Mouse (Mus musculus): ENCODE measurements around the gene Hic1.

Gene Hic1

DNA sequence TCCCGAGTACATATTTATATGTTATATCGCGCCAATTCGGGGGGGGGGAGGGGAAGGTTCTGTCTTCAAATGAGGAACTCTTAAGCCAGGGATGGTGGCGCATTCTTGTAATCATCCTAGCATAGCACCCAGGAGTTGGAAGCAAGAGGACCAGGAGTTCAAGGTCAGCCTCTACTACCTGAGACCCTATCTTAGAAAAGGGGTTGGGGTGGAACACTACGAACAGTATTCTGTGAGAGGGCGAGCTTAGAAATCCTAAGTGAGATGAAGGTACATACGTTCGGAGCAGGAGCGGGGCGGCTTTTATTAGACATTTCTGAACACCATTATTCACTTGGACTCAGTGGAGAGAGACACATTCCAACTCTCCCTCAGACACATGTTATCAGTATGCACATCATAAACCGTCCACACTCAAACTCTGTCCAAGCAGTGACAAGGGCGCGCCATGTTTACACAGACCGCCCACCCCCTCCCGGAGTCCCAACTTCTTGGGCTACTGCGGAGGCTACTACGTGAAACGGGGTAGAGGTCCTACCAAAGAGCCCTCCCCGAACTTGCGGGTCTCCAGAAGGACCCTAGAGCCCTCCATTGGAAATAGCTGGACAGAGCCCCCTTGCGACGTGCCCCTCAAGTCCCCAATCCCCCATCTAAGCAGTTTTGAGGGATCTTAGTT is at the start of gene Hic1:
Gene Hic1, minus strand, starts transcription at position 115 of the 676 bp plus-strand sequence.
- no peak for DNase-seq

DNA sequence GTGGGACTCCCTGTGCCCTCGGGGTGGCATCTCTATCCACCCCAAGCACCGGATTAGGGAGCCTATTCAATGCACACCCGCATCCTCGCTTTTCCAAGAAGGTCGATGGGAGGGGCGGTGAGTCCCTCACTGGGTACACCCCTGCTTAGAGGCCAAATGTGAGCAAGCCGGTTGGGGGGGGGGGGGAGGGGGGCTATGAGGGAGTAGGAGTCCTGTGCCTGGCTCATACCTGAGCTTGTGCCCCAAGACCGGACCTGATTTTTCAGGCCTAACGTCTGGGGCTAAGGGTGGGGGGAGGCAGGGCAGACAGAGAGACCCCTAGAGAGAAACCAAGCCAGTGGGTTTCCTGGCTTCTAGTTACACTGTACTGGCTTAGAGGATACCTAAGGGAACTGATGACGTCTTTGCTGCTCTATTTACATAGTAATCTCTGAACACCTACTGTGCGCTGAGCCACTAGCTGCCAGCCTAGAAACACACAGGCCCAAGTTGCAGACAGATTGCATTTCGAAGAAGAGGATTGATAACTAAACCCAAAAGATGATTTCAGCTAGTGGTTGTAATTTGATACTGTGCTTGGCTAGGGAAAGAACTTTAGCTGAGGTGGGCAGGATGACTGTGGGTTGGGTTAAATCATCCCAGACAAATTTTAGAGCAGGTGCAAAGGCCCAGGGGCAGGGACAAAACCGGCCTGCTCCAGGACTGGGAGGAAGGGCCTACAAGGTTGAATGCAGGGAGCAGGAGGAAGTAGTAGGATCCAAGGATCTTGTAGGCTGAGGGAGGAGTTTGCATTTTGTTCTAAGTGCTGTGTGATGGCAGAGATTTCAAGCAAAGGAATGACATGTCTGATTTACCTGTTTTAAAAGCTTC is 45.0 kb upstream of the Hic1 start:
- no peak for DNase-seq

DNA sequence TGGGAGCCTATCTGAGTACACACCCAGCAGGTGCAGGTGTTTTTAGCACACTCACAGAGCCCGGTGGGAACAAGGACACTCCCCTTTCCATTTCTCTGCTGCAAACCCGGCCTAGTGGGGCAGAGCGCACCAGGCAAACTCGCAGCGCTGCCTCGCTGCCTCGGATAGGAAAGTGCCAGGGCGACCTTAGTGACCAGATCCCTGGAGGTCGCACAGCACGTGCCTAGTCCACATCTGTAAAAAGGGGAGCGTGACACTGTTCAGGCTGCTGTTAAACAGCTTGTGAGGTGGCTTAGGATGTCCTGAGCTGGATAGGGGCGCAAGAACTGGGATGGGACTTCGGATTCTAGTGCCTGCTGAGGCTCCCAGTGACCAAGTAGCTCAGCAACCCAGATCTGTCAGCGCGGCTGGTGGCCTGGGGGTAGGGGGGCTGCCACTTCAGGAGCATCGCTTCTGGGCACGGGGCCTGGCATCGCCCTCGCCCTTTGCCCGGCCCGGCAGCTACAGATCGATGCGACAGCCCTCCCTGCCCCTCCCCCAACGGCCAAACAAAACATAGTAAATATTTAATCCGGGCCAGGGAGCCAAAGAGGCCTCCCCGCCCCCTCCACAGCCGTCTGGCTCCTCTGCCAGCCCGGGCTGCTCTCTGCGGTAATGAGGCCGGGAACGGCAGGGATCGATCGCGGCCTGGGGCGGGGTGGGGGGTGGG is 44.2 kb upstream of the Hic1 start:
- no peak for DNase-seq

DNA sequence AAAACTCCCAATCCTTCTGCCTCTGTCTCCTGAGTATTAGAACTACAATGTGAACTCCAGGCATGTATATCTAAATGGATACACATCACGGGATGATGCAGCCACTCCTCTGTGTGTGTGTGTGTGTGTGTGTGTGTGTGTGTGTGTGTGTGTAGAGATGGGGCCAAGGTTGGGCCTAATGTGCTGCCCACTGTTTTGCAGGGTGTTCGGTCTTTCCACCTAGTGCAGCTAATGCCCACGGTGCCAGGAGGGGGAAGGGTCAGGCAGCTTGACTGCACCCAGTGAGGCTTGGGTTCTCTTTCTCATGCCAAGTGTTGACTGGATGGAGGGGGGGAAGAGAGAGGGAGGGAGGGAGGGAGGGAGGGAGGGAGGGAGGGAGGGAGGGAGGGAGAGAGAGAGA is 43.6 kb upstream of the Hic1 start:
- no peak for DNase-seq

DNA sequence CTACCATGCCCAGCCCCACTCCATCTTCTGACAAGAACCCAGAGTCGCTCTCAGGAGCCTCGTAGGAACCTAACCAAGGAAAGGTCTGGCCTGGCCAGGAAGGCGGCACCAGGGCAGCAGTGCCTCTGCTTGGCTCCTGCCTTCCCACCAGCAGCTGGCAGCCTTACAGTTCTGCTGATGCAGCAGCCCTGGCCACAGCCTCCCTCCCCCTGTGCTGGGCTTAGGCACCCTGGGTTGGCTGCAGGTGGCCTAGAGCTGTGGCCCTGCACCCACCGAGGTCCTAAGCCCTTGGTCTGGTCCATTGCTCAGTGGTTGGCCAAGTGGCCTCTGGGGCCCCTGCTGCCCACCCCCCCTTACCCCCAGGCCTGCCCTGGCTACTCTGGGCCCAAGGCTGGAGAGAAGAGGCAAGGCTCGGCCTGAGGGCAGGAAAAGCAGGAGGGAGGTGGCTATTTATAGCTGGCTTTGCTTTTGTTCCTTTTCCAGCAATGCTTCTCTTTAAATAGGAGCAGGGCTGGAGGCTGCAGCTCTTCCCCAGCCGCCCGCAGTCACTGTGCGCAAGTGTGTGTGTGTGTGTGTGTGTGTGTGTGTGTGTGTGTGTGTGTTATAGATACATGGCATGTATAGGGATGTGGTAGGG is 42.8 kb upstream of the Hic1 start:
- DNase-seq = peak; percentile 44

DNA sequence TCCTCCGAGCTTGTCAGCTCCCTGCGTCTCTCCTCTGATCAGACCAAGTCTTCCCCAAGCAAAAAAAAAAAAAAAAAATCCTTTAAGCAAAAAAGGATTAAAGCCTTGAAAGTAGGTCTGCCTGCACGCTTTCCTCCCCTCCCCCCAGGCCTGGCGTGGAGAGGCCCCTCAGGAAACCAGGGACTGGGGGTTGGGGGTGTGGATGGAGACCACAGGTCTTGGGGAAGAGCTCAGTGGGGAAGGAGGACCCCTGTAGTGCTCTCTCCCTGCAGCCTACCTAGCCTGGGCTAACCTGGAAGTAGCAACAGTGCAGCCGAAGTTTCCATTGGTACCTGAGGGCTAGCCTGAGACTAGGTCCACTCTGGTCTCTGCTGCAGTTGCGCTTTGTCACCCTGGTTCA is 41.4 kb upstream of the Hic1 start:
- no peak for DNase-seq

DNA sequence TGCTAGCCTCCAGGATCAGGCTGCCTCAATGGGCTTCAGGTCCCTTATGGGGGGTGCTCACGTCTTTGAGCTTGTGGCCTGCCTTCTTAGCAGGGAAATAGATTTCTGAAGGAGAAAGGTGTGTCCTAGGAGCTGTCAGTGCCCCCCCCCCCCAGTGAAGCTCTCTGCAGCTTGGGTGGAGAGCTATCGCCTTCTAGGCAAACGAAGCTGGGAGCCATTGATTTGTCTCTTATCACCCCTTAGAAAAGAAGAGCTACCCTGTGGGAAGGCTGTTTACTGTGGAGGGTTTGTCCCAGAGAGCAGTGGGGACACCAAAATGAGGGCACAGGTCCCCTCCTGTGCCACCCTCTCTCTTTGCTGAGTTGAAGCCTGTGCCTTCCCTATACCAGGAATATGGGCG is 40.8 kb upstream of the Hic1 start:
- no peak for DNase-seq

GRCm38 (mm10) chr11:75209363-75209762 is 40.0 kb upstream of the Hic1 start:
- no peak for DNase-seq

- DNase-seq = no peak
Observed at GRCm38 (mm10) chr11:75206347-75206746, 37.0 kb upstream of the Hic1 start.

DNA sequence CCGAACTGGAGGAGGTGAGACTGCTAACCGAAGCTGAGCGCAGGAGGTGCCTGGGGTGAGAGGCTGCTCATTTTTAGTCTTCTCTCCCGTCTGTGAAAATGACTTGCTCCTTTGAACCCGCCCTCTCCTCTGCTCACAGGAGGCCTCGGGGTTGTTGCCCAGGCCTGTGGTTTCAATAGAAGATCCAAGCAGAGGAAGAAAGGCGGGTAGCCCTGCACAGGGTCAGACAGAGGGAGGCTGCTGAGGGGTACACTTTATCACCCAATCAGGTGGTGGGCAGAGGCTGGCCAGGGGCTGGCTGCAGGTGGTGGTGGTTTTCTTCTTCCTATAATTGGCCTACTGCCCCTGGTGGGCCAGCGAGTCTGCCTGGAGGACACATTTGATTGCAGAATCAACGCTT is 35.2 kb upstream of the Hic1 start:
- DNase-seq = no peak

DNA sequence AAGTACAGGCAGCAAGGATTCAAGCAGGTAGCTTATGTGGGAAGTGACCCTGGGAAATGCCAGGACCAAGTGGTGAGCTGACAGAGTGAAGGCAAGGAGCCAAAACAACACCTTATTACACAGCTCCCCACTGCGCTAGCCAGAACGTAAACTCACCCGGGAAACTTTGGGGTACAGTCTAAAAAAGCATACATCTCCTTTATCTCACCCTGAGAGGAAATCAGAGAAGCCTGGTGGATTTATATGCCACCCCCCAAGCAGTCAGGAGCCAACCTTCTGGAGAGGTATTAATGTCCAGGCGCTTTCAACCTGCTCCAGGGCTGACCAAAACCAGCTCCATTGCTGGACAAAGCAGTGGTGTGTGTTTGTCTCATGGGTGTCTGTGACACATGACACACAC is 34.6 kb upstream of the Hic1 start:
- no peak for DNase-seq

GRCm38 (mm10) chr11:75201721-75202120 is 32.4 kb upstream of the Hic1 start:
- no peak for DNase-seq

DNA sequence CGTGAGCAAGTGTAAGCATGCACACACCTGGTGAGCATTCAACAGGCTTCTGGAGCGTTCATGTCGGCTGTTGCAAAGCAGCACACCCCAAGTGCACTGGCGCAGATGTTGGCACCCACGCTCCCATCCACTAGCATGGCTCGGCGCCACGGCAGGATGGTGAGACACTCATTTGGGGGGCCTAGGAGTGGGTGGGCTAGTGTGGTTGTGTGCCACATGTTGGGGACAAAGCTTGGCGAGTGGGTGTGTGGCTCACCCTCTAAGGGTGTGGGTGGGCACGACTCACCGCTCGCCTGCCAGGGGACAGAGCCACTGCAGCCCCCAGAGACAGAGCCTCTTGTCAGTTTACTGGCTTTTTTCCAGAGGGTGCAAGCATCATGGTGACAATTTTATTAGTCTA is 31.6 kb upstream of the Hic1 start:
- DNase-seq = peak; percentile 89

DNA sequence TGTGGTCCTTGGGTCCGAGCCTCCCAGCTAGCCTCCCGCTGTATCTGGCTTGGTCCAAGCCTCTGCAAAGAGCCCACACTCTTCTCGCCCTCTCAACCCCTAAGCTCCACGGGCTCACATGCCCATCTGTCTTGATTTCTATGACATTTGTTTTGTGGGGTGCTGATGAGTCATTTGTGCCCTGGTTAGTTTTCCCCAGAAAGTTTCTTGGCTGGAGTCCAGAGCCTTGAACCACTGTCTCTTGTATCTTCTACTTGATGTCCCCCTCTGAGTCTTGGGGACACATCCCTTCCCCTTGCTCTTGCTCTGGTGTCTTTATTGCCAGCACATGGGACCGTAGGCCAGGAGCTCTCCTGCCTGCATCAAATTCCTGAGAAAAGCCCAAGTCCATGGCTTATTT is 30.6 kb upstream of the Hic1 start:
- DNase-seq = no peak

DNA sequence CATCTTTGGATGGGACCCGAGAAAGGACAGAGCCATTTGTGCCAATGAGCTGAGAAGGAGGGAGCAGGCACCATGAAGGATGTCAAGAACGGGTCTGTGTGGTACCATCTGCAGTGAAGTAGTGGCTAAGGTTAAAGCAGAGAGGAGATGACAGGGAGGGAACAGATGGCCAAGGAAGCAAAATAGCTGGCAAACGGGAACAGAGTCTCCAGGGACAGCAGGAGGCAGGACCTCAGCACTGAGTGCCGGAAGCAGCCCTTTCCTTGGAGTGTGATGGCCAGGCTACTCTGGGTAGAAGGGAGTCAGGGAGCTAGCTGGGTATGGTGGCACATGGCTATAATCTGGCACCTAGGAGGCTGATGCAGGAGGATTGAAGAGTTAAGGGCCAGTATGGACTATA is 29.5 kb upstream of the Hic1 start:
- no peak for DNase-seq

GRCm38 (mm10) chr11:75197956-75198355 is 28.6 kb upstream of the Hic1 start:
- no peak for DNase-seq

- DNase-seq = no peak
Observed at GRCm38 (mm10) chr11:75196131-75196530, 26.8 kb upstream of the Hic1 start.

GRCm38 (mm10) chr11:75194850-75195461 is 25.6 kb upstream of the Hic1 start:
- DNase-seq = peak; percentile 65

GRCm38 (mm10) chr11:75194121-75194849 is 25.0 kb upstream of the Hic1 start:
- DNase-seq = no peak

GRCm38 (mm10) chr11:75193256-75194071 is 24.1 kb upstream of the Hic1 start, which contains the start of gene Rtn4rl1:
Rtn4rl1 (plus strand) TSS chr11:75193783.
- DNase-seq = peak; percentile 78

All from right cerebral cortex, adult 18-20 months (tissue).